Mouse (Mus musculus) cerebellum, adult 8-10 months (tissue): ENCODE data around the gene Fam166b.
A peak's percentile ranks its signal among the peaks of the same experiment; 100 is the strongest.

Experiments used
- DNase-seq: peaks from one replicate; pipeline ENCODE4 v3.0.0; 2022

The Fam166b gene

DNA sequence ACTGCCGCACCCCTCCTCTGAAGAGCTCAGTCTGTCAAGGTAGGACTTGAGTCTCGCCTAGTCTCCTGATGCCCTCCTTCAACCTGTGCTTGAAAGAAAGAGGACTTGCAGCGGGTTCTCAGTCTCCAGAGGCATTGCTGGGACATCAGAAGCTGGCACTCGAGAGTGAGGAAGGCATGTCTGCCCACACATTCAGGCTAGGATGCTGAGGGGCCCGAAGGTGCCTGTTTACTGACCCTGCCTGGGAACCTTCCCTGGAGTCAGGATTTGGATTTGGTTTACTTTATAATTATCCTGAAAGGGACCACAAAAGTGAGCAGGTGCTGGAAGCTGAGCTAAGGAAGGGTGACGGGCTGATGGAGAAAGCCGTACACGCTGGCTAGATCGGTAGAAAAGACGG, 27.4 kb downstream of the Fam166b start:
- no peak for DNase-seq

DNA sequence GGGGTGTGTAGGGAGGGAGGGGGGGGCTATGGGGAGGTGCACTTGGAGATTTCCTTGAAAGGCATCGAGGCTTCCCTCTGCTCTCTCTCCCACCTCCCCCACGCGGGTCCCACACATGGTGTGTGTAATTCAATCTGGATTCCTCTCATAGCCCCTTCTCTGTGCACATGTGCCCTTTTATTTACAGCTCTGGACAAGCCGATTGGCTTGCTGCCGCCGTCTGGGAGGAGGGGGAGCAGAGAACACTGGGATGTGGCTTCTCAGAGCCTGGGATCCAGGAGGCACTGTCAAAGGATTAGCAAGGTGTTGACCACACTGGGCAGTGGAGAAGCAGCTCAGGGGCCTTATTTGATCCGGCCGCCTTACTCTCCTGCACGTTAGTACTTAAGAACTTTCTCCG, 28.0 kb downstream of the Fam166b start:
- no peak for DNase-seq

DNA sequence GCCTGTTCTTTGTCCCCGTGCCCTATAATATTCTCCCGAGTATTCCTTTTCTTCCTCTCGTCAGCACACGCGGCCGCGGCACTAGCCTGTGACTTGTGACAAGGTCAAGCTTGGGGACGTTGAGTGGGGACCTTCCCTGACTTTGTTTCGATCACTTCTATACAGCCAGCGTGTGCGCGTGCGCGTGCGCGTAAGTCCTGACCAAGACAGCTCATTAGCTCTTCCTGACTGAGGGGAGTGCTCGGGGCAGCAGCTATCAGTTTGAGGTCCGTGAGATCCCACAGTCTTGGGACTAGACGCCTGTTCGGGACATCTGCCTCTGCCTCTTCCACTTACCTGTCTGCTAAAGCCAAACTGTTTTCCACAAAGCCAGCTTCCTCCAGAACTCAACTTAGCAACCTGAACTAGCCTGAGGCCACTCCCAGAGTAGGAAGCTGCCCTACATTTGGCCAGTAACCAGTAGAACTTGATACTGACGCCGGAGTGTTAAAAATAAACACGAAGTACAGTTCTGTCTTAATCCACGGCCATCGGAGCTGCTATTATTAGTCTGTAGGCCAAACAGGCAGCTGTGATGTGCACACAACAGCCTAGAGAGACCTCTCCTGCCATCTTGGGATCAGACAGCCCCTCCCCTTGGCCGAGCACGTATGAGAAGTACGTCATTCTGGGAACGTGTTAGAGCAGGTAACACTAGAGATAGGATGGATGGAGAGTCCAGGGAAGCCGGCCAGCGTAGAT, 29.4 kb downstream of the Fam166b start:
- DNase-seq: no peak

DNA sequence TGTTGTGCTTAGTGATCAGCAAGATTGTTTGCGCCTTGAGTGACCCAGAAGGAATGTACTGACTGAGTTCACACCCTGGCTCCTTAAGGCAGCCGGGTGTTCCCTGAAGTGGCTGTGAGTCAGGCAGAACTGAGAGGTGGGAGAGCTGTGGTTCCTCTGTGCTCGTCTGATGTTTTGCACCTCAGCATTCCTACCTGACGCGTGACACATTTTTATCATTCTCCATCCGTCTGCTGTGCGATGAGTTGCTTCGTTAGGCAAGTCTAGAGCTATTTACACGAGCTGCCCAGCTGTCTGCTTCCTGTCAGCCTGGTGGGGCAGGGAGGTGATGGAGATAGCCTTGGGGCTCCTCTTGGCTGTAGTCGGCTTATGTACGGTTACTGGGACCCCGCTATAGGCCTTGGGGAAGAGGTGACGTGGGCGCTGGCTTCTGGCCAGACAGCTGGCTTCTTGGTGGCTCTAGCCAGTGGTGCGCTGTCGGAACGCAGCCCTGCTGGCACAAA, 30.1 kb downstream of the Fam166b start:
- DNase-seq: no peak

DNA sequence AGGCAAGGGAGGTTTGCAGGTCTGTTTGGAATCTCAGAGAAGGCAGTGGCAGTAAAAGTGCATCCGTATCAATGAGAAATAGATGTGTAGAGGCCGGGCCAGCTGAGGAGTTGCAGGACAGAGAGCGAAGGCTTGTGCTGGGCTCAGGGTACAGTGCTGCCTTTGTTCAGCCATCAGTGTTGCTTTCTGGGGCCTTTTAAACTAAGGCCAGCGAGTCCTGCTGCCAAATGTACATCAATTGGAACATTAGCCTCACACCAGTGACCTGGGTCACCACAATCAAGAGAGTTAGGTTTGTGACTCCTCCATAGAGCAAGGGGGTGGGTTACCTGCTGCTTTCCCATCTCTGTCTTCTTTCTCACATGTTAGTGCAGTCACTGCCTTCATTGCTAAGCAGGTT, 30.9 kb downstream of the Fam166b start:
- DNase-seq: no peak

DNA sequence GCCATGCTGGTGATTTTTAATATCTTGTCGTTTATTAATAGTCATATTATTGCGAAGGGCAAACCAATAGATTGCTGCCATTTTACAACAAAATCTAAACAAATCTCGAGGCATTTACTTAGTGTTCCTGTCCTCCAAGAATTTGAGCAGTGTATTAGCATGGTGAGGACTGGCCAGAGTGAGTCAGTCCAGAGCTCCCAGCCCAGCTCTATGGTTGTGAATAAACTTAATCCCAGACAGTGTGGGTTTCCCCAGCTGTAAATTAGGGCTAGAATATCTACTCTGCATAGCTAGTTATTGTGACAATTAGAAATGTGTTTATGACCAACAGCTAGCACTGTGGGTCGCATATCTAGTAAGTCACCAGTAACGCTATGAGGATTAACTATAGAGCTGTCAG, 32.6 kb downstream of the Fam166b start:
- DNase-seq: no peak

DNA sequence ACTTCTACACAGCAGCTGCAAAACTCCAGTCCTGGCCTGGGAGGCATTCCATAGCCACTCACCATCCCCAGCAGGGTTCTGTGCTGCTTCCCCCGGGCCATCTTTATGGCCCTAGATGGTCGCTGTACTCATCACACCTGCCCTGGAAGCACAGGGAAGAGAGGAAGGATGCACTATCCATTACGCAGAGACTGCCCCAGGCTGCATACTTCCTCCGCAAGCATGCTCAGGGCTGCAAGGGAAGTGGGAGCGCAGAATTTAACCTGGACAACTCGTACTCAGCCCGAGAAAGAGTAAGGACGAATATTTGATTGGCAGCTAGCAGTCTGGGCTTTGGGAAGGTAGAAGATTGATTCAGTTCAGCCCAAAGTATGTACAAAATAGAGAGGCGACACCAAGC, 33.1 kb downstream of the Fam166b start:
- DNase-seq: no peak

DNA sequence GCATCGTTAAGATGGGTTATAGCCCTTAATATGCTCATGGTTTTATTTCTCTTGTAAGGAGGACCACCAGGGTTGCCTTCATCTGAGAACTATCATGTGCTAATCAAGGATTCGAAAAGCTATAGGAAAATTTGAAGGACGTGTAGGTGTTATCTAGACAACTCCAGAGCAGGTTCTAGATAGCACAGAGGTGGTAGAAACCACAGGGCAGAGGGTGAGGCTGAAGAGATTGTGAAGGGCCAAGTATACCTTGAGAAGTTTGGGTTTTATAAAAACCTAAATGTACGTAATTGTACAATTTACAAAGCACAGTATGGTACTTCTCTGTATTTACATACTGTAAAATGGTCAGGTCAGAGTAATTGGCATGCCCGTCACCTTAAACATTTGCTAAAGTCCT, 33.8 kb downstream of the Fam166b start:
- DNase-seq: no peak

DNA sequence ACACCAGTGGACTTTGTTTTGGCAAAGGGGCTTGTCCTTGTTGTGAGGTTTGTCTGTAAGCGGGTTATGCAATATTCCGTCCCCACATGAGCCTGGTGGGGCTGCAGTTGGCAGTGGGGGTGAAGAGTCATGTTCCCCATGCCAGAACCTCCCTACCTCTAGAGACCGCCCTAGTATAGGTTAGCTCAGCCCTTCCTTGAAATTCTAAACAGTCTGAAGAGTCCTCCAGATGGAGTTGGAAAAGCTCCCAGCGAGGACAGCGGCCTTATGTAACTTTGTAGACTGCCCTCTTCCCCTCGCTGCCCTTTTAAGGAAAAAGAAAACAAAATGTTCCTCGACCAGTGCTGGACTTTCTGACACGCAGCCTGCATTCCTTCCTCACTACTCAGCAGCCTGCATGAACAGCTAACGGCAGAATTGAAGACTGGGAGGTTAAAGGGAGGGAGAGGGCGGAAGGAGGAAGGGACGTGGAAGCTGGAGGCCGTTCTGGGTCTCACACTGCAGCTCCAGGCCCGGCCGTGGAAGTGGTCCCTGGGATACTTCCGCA, 34.5 kb downstream of the Fam166b start:
- DNase-seq: peak; percentile 56

DNA sequence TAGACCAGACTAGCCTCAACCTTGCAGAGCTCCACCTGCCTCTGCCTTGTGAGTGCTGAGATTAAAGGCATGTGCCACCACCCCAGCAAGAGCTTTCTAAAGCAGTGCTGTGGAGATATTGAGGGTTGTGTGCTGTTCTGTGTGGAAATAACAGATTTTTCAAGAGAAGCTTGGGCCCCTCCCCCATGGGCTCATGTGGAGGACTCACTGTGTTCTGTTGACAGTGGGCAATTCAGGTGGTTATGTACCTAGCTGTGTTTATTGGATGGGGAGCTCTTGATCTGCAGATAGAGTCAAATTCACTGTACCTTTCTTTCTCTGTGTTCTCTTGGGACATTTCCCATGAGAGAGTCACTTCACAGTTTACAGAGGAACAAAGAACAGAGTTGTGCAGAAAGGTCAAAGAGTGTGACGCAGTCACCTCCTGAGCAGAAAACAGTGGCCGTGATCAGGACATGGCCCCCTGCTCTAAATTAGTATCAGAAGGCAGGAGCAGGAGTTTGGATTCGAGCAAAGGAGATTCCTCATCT, 37.3 kb downstream of the Fam166b start:
- no peak for DNase-seq

DNA sequence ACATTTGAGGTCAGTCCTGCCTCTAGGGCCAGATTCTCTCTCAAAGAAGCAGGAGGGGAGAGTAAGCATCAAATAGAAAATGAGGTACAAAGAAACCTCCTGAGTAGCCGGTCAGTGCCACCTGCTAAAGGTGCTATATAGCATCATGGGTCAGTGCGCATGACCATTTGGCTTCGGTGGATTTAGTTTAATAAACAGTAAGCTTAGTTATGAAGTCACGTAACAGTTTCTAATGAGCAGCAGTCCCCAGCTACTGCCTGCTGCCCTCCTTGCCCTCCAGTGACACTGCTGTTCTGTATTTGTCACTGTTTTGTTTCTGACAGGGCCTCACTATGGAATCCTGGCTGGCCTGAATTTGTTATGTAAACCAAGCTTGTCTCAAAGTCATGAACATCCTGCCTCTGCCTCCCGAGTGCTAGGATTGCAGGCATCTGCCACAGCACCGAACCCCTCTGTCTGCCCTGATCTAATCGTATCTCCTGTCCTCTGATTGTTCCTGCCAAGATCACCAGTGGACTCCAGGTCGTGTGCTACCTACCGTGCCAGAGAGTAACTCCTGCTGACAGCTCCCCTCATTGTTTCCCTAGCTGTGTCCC, 39.0 kb downstream of the Fam166b start:
- no peak for DNase-seq

DNA sequence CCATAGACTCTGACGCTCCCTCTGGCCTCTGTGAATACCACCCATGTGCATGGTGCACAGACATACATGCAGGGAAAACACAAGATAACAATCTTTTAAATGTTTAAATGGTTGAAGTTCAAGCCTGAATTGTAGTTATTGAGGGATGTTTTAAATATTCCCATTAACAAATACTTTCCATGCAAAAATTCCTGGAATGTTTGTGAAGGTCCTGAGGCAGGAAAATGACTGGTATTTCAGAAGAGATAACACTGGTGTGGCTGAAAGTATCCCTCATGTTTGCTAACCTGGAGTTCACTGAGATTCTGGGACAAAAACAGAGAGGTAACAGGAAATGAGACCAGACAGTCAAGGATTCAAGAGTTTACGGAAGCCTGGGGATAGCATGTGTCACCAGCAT, 39.5 kb downstream of the Fam166b start:
- no peak for DNase-seq

DNA sequence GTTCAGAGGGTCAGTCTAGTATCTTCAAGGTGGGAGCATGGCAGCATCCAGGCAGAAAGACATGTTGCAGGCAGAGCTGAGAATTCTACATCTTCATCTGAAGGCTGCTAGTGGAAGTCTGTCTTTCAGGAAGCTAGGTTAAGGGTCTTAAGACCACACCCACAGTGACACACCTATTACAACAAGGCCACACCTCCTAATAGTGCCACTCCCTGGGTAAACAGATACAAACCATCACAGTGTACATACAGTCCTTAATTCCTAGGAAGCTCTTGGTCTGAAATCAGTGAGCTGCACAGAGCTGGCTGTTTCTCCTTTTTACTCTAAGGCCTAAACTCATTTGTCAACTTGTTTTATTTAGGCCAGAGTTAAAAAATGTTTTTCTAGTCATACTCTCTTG, 42.0 kb downstream of the Fam166b start:
- DNase-seq: no peak

DNA sequence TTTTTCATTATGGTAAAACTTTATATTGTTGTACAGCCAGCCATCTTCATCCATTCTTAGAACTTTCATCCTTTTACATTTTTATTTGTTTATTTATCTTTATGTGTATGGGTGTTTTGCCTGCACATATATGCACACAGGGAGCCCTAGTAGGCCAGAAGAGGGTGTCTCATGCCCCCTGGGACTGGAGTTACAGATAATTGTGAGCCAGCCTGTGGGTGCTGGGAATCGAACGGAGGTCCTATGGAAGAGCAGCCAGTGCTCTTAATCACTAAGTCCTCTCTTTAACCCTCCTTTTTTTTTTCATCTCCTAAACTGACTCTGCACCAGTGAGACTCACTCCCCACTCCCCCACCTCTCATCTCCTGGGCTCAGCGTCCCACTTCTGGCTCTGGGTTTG, 44.4 kb downstream of the Fam166b start:
- no peak for DNase-seq

DNA sequence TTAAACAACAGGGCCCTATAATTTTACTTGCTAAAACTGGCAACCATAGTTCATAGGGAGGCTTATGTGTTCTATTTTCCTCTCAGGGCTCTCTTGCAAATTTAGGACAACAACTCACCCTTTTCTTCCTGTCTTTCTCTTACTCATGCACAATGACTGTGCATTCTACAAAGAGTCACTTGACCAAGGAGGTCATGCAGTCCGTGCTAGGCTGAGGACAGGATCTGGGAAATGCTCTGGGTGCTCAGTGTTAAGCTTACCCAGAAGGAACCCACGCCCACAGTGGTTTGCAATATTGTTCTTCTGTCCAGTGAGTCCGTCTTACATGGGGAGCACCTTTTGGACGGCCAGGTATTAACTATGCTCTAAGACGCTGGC, 44.9 kb downstream of the Fam166b start:
- no peak for DNase-seq

DNA sequence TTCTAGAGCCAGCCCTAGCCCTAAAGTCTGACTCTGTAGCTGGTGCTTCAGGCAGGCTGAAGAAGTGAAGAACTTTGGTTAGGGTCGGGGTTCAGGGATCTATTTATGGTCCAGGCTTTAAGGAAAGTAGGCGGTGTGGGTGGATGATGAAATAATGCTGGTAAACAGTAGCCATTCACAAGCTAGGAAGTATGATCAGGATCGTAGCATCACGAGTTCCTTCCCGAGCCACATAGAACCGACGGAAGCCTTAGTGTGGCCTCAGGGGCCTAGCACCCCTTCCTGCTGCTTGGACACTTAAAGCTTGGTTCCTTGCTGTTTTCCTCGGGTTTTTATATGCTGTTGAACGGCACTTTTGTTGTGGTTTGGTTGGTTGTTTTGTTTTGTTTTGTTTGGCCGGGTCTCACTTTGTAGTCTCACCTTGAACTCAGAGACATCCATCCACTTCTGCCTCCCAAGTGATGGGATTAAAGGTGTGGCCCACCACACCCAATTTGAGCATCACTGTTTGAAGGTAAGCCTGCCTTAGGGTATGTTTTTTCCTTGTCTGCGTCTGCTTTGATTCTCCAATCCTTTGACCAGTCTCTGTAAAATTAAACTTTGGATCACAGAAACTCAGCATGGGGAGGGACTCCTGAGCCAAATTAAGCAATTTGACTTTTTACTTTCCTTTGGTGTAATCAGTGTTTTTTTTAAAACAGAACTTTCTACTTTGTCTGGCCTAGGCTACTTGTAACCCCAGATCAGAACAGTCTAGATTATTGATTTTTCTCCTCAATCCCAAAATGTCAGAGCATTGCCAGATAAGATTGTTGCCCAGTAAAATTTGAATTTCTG, 45.5 kb downstream of the Fam166b start:
- DNase-seq: no peak

DNA sequence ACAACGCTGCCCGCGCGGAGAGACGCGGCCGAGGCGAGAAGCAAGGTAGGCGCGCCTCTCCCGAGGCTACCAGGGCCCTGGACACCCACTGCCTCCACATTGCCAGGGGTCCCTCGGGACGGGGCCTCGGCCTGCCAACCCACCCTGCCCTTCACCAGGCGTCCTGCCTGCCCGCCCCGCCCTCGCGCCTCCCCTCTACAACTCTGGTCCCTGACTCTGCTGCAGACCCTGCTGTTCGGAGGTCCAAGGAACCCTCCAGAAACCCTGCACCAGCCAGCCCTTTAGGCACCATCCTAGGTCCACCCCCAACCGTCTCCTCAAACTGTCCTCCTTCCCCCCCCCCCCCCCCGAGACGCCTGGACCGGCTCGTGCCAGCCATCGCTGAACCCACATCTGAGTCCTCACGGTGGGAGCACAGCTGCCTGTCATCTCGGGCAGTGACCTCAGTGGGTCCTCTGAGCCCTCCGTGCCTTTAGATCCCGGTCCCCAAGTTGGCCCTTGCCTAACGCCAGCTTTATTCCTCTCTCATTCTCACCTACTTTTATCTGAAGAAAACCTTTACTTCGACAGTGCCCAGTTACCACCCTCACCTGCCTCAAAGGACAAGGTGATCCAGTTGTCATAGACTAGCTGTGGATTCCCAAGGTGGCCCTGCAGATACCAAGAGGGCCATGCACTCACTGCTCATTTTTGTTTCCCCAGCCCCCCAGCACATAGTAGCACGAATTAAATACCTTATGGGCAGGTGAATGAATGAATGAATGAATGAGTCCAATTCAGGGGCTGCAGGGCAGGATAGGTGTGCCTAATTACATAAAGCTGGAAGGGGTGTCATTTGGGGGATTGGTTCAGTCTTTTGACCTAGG, 46.5 kb downstream of the Fam166b start:
- DNase-seq: no peak

DNA sequence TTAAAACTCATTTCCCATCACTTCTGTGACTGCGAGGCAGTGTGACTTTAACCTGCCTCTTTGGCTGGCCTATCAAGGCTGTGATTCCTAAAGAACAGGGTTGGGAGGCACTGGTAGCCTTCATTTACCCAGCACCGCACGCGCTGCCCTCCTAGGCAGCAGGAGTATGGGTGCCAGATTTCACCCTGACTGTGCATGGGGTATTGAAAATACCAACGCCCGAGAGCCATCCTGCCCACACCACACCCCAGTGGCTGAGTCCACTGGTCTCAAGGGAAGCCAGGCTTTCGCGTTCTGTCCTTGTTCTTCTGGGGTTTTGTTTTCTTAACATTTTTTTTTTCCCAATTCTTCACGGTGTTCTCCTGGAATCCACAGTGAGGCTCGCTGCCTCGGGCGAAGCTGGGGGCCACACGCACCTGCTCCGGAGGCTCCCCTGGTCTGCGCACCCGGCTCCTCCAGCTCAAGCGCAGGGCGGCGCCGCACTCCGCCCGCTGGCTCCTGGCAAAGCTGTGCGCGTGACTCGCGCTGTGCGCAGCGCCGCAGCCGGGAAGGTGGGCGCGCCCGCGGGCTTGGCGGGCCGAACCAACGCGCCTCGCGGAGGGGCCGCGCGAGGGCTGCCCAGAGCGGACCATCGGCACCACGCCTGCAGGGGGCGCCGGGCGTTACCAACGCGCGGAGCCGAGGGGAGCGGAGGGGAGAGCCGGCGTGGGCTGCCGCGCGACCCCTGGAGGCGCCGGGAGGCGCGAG, 47.4 kb downstream of the Fam166b start, which contains the start of gene Rusc2:
Gene Rusc2 (plus strand): TSS at position 572 of the 747 bp plus-strand sequence.
- peak; percentile 94 for DNase-seq

DNA sequence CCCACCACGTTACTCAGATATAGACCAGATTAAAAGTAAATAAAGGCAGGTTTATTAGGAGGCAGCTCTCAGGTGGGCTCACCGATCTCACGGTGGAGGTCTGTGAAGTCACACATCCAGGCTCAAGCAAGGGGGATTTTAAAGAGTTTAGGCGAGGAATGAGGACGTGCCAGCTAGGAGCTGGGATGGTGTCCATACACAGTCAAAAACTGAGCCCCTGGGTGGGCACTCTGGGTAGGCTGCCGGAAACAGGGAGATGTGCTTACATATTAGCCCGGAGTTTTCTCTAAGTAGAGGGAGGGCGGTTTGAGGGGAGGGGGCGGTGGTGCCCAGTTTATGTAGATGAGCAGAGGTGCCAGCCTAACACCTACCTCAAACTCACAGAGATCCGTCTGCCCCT, 48.0 kb downstream of the Fam166b start:
- DNase-seq: no peak

DNA sequence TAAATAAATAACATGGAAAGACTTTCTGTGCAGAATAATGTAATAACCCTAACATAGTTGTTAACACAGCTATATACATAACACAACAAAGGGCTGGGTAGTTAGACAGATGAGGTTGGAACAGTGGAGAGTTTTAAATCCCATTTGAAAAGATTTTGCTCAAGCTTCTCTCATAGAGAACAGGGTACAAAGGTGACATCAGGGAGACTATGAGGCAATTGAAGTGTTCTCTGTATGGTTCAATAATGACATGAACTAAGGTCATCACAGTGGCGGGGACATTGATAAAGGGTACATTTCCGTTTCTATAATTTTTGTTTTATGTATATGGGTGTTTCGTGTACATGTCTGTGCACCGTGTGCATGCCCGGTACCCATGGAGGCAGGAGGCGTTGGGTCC, 49.3 kb downstream of the Fam166b start:
- no peak for DNase-seq
